Mouse (Mus musculus) testis, adult 2 months (tissue): ENCODE measurements around the gene Spcs1. TPM values are rescaled to one million over a fixed set of nuclear protein-coding genes. Genes with fewer than 3 reads are reported as not detected.
A peak's percentile ranks its signal among the peaks of the same experiment; 100 is the strongest.

Source experiments
- H3K27ac ChIP-seq: fragments of 200-500 bp; 2 replicates; pipeline ENCODE4 v1.5.1; 2012; ENCODE audit warnings: low read depth, low read length; ENCODE audit not compliant: control insufficient read depth, insufficient read depth
- H3K27me3 ChIP-seq: fragments of 200-500 bp; 2 replicates; pipeline ENCODE4 v1.6.1; 2012; ENCODE audit warnings: mild to moderate bottlenecking, low read length, moderate library complexity; ENCODE audit not compliant: control insufficient read depth, insufficient read depth
- H3K36me3 ChIP-seq: fragments of 200-500 bp; 2 replicates; pipeline ENCODE4 v1.6.1; 2012; ENCODE audit warnings: mild to moderate bottlenecking, low read length; ENCODE audit not compliant: control insufficient read depth, insufficient read depth
- H3K4me1 ChIP-seq: fragments of 200-500 bp; 2 replicates; pipeline ENCODE4 v1.6.1; 2012; ENCODE audit warnings: low read length; ENCODE audit not compliant: control insufficient read depth, insufficient read depth
- H3K4me3 ChIP-seq: fragments of 200-500 bp; 2 replicates; pipeline ENCODE4 v1.5.1; 2012; ENCODE audit warnings: low read depth, mild to moderate bottlenecking, low read length, moderate library complexity, mixed read lengths; ENCODE audit not compliant: control insufficient read depth
- CTCF ChIP-seq: fragments of 200-500 bp; IDR thresholded peaks from 2 replicates; pipeline ENCODE4 v1.5.1; 2012; ENCODE audit warnings: low read depth, mild to moderate bottlenecking, inconsistent platforms, low read length, moderate library complexity; ENCODE audit not compliant: control insufficient read depth, insufficient read depth, insufficient replicate concordance
- POLR2A ChIP-seq: fragments of 200-500 bp; IDR thresholded peaks from 2 replicates; pipeline ENCODE4 v1.6.1; 2012; ENCODE audit warnings: low read depth, mild to moderate bottlenecking, inconsistent platforms, low read length, moderate library complexity; ENCODE audit not compliant: control insufficient read depth
- polyA plus RNA-seq: library from polyadenylated mRNA; depleted of rRNA; stranded (reverse); fragments of >200 nt; gene quantifications from 2 replicates; pipeline ENCODE4 v1.2.3, GENCODE M21; 2012; rRNA removed

The Spcs1 gene
- polyA plus RNA-seq, 1 experiment = 684 TPM

DNA sequence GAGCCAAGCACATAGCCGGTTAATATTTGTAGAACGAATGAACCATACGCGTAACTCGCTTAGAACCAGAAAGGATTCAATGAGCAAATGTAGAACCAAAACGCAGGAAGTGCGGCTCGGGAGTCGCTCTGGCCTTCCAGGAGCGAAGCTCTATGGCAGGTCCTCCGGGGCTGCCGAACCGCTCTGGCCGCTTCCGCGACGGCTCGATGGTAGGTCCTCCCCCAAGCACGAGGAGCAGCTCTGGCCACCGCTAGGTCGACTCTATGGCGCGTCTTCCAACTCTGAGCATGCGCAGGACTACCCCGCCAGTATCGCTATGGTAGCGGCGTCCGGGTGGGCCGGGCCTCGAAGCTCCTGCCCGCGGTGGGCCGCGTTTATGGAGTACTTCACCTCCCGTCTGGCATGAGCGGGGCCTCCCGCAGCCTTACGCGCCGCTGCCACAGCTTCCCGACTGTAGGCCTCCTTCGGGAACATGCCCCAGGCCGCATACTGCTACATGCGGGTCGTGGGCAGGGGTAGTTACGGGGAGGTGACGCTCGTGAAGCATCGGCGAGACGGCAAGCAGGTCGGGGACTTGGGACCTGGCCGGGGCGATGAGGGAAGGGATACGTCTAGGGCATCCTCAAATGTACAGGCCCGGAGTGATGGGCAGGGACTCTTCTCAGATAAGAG is 50.2 kb downstream of the Spcs1 start, which contains the start of gene Nek4:
Gene Nek4 (plus strand): TSS at position 224 of the 672 bp plus-strand sequence.
- Histone ChIP-seq H3K27me3 (no peaks in the 10 kb centered on the region), H3K36me3 (no peaks in the 10 kb centered on the region; the same call in none of the 2 replicates), H3K4me1 (peaks cover 8% of the 10 kb centered on the region), H3K4me3 (peak within 1 kb of the TSS; percentile 98), H3K27ac (peak within 1 kb of the TSS; percentile 89)
- TF ChIP-seq POLR2A (peak; percentile 79), CTCF (no peak)

DNA sequence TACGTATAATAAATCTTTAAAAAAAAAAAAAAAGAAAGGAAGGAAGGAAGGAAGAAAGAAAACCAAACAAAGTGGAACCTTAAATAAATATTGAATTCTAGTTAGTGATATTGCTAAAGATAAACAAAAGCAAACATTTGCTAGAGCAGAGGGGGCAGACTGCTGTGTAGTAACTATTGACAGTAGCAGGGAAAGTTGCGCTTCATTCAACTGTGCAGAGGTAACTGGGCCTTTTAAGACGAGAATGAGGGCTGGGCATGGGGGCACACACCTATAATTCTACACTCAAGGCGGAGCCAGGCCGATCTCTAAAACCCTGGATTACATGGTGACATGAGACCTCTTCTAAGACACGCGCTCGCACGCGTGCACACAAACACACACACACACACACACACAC is 51.5 kb downstream of the Spcs1 start:
- Histone ChIP-seq H3K36me3 (no peaks in the 10 kb centered on the region; the same call in none of the 2 replicates), H3K27me3 (no peaks in the 10 kb centered on the region)
- TF ChIP-seq CTCF = no peak

More for the DNA sequence above, 51.5 kb downstream of the Spcs1 start:
- Histone ChIP-seq H3K27ac (no peak overlapping the region), H3K4me1 (peaks cover 11% of the 10 kb centered on the region), H3K4me3 (no peak overlapping the region)

Other genes with a start within 250 kb of the Spcs1 start
- 3.6 and 3.7 TPM in 2 replicates for gene Tmem110, start 176.1 kb downstream of the Spcs1 start, polyA plus RNA-seq
- gene Mustn1, start 122.5 kb downstream of the Spcs1 start, polyA plus RNA-seq = 1.3 and 1.7 TPM in 2 replicates
- gene Itih4, start 115.2 kb downstream of the Spcs1 start, polyA plus RNA-seq = 0.07 and 0.21 TPM in 2 replicates
- gene Itih3, start 77.9 kb downstream of the Spcs1 start, polyA plus RNA-seq = 0.36 and 0.66 TPM in 2 replicates
- not detected in 2 replicates for gene Itih1, start 58.4 kb downstream of the Spcs1 start, polyA plus RNA-seq
- 30.3 and 33.4 TPM in 2 replicates for gene Nek4, start 50.3 kb downstream of the Spcs1 start, polyA plus RNA-seq
- 170 and 200 TPM in 2 replicates for gene Glt8d1, start 272 bp downstream of the Spcs1 start, polyA plus RNA-seq
- 8.3 and 8.5 TPM in 2 replicates for gene Pbrm1, start 17.5 kb upstream of the Spcs1 start, polyA plus RNA-seq
- 16.2 and 18.1 TPM in 2 replicates for gene Gnl3, start 17.5 kb upstream of the Spcs1 start, polyA plus RNA-seq
- gene Smim4, start 127.3 kb upstream of the Spcs1 start, polyA plus RNA-seq = 8.9 and 11.8 TPM in 2 replicates
- 24.4 and 27.4 TPM in 2 replicates for gene Nt5dc2, start 129.4 kb upstream of the Spcs1 start, polyA plus RNA-seq
- 8.0 and 9.2 TPM in 2 replicates for gene Stab1, start 167.0 kb upstream of the Spcs1 start, polyA plus RNA-seq
- gene Tnnc1, start 206.6 kb upstream of the Spcs1 start, polyA plus RNA-seq = 0.48 and 0.59 TPM in 2 replicates
- 62.1 and 63.8 TPM in 2 replicates for gene Nisch, start 215.3 kb upstream of the Spcs1 start, polyA plus RNA-seq
- 0.65 and 0.79 TPM in 2 replicates for gene Sema3g, start 216.2 kb upstream of the Spcs1 start, polyA plus RNA-seq
- gene Phf7, start 249.6 kb upstream of the Spcs1 start, polyA plus RNA-seq = 1,194 and 1,232 TPM in 2 replicates
- 84.1 and 84.7 TPM in 2 replicates for gene Bap1, start 249.8 kb upstream of the Spcs1 start, polyA plus RNA-seq